Mouse (Mus musculus): ENCODE measurements at regions not wholly inside any gene's neighbourhood (a gene's known extent, or its start where the extent isn't known, plus 50 kb on each side); places are given as distances from the start of the nearest gene placed in this dataset.

- no peak for DNase-seq (ENCODE audit: extremely low read depth, low read depth, low spot score)
Measured at GRCm38 (mm10) chr11:117538732-117539131, 54.6 kb downstream of the Gm11733 start.

DNA sequence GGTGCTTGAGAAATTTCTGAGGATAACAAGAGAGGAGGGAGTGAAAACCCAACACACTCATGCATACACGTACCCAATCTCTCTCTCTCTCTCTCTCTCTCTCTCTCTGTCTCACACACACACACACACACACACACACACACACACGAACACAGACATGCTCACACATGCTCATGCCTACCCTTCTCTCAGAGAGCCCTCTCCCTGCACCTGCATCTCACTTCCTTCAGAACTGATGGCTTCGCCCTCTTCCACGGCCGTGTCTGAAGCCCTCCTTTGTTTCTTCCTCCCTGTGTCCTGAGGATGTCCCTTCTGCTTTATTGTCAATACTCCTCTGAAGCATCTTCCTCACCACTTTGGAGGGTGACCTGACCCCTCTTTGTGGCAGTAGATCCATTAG, 56.4 kb downstream of the Gm11733 start:
- no peak for DNase-seq (ENCODE audit: extremely low read depth, low read depth, low spot score)

DNA sequence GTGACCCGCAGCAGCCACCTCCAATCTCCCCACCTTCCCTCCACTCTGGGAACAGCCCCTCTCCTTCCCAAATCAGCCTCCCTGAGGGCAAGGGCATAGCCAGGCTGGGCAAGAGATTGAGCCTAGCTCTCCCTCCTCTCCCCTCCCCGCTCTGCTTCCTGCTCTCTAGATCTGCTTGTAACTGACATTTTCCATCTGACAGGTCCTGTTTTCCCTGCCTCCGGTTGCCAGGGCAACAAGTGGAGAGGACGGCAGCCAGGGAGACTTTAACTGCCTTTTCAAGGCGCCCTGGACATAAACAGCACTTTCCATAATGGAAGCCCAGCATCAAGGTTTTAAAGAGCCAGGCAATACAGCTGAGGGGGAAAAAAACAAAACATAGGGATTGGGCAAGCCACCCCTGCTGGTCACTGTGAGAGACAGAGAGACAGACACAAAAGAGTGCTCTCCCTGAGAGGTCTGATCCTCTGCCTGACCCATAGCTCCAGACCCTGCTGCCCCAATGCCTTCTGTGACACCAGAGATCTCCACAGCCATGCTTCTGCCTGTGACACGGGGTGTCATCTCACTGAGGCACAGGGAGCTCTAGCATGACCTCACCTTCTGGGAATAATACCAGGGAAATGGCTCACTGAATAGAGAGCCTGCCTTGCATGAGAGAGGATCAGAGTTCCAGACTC, 57.2 kb downstream of the Gm11733 start:
- no peak for DNase-seq (ENCODE audit: extremely low read depth, low read depth, low spot score)

DNA sequence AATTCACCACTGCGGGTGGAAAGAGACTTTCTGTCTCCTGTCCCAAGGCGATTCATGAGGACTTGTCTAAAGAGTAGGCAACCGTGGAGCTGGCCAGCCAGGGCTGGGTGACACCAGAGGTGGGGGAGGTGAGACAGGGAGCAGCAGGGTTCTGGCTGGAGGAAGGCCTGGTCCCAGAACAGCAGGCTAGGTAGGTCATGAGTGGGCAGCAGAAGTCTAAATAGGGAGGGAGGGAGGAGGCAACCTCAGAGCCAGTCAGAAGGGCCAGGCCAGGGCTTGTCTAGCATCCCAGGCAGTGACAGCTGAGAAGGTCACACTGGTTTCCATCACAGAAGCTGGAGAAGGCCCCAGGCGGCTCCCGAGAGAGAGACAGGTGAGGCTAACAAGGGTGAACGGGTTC, 59.0 kb downstream of the Gm11733 start:
- DNase-seq (ENCODE audit: extremely low read depth, low read depth, low spot score), result no peak

GRCm38 (mm10) chr11:117544507-117544906, 60.3 kb downstream of the Gm11733 start:
- DNase-seq (ENCODE audit: extremely low read depth, low read depth, low spot score), result no peak

GRCm38 (mm10) chr11:117544926-117545325, 60.8 kb downstream of the Gm11733 start:
- no peak for DNase-seq (ENCODE audit: extremely low read depth, low read depth, low spot score)

- DNase-seq (ENCODE audit: extremely low read depth, low read depth, low spot score), result no peak
Measured at GRCm38 (mm10) chr11:117551926-117552325, 67.8 kb downstream of the Gm11733 start.

DNA sequence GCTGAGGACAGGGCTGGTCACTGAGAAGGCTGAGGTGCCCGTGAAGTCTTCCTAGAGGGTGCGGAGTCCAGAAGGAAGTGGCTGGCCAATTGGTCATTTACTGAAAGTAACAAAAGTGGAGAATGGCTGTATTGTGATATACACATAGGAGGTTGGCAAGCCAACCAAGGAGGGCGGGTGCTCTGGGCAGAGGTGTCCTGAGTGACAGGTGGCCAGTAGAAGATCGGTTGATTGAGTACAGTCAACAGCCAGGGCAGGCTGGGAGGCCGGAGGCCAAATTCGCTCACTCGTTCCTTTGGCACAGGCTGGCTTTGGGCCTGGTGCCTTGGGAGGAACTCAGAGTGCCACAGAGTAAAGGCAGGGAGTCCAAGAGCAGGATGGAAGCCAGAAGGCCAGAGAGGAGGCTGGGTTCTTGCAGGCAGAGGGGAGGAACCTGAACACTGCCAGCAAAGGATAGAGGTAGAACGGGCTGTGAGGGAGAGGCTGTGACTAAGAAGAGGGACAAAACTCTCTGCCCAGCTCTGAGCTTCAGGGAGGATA, 68.3 kb downstream of the Gm11733 start:
- DNase-seq (ENCODE audit: extremely low read depth, low read depth, low spot score), result peak; percentile 50

DNA sequence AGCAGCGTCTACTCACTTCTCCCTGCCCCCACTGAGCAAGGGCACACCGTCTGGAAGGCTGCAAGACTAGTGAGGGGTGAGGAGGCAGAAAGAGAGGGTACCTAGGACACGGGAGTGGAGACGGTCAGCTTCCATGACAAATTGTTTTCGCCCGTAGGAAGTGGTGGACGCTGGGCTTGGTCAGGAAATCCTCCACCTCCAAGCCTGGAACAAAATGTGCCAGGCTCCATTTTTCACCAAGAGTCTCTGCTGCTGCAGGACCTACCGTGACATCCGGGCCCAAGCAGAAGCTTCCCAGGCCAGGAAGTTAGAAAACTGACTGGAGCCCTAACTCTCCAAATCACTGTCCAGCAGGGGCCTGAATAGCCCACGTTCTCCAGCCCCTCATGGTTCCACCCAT, 69.9 kb downstream of the Gm11733 start:
- DNase-seq (ENCODE audit: extremely low read depth, low read depth, low spot score), result no peak

DNA sequence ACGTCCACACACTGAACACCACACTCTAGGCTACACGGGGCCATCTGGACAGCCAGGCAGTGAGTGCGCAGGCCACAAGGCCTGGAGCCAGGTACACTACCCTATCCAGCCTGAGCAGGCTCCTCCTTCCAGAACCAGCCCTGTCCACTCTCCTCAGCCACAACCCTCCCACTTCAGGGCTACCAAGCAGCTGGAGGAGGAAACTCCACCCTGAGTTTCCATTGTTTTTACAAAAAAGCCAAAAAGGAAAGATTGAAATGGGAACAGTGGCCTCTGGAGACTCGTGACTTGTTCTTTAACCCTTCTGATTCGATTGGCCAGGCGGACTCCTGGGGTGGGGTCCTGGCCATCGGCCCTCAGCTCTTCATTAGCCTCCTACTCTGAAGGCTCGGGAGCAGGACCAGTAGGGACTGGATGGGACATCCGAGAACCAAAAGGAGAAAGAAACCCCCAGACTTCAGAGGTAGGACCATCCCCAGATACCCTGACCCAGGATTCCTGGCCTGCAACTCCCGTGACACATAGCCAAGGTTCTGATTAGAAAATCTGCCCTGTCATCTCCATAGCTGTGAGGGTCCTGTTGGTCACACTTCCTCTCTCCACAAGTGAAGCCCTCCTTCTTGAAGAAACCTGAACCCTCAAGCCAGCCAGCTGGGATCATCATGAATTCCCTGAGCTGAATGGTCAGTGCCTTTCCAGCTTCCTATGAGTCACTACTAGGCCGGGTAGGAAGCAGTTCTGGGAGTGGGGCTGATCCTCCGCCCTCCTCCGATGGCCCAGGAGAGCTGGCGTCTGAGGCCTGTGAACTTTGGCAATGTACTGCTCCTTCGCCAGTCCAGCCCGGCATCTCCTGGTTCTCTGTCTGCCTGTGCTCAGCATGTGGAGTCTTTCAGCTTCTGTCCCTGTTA, 73.6 kb downstream of the Gm11733 start:
- DNase-seq (ENCODE audit: extremely low read depth, low read depth, low spot score), result no peak

GRCm38 (mm10) chr11:117559839-117560238, 75.7 kb downstream of the Gm11733 start:
- no peak for DNase-seq (ENCODE audit: extremely low read depth, low read depth, low spot score)

- no peak for DNase-seq (ENCODE audit: extremely low read depth, low read depth, low spot score)
Measured at GRCm38 (mm10) chr11:117567961-117568605, 83.9 kb downstream of the Gm11733 start.

- peak; percentile 63 for DNase-seq (ENCODE audit: extremely low read depth, low read depth, low spot score)
Measured at GRCm38 (mm10) chr11:117568606-117568991, 84.4 kb downstream of the Gm11733 start.

DNA sequence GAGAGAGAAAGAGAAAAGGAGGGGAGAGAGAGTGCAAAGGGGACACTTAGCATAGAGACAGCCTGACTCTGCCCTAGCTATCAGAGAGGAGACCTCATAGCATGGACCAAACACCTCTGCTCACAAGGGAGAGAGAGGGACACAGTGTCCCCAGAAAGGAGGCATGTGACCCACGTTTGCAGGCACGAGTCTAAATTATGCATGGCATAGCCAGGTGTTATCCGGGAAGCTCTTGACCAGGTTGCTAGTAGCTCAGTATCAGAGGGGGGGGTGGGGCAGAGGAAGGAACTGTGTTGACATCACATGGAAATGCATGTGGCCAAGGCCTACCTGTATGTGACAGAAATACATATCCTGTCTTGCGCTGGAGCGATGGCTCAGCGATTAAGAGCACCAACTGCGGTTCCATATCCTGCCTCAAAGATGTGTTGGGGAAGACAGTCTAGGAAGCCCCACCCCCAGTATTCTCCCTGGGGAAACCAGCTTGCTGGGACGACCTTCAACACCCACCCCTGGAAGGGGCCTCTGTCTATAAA, 84.5 kb upstream of the Tnrc6c start:
- no peak for DNase-seq (ENCODE audit: extremely low read depth, low read depth, low spot score)

- DNase-seq (ENCODE audit: extremely low read depth, low read depth, low spot score), result no peak
Measured at GRCm38 (mm10) chr11:117571858-117572257, 82.2 kb upstream of the Tnrc6c start.

DNA sequence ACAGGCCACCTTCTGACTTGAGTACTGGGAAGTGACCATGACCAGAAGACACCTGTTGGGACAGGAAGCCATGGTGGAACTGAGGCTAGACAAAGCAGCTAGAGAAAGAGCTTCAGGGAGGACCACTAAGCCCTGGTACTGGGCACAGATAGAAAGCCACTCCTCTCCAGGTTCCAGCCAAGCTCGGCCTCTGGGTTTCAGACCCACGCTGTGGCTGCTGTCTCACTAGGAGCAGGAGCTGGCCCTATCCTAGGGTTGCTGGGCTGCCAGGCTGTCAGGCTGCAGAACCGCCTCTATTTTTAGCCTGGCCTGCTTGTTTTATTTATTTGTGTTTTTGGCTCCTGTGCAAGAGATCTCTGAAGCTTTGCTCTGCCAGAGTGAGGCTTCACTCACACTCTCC, 79.4 kb upstream of the Tnrc6c start:
- DNase-seq (ENCODE audit: extremely low read depth, low read depth, low spot score), result no peak

DNA sequence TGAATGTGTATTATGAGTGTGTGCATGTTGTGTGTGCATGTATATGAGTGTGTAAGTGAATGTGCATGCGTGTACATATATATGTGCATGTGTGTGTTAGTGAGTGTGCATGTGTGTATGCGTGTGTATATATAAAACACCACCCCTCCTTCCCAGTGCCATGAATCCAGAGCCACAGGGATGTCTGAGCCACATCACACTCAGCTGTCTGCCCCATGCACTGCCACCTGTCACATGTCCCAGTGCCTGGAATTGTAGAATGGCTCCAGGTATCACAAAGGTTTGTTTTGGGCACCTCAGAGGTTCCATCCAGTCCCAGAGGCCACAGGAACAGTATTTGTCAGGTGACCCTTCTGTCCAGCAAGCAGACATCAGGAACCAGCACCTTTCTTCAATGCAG, 75.0 kb upstream of the Tnrc6c start:
- DNase-seq (ENCODE audit: extremely low read depth, low read depth, low spot score), result no peak

DNA sequence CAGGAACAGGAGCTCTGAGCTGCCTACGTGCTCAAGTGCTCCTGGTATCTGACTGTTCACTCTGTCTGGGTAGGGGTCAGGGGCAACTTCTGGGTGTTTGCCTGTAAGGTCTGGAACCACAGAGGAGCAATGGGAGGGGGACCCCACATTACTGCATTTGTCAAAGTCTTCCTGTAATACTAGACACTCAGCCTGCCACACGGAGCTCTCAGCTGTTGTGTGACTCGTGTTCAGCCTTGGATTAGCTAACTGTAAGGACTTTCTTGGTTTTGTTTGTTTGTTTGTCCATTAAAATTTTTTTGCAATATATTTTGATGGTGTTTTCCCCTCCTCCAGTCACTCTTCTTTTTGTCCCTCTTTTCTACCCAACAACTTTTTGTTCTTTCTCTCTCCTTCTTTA, 74.4 kb upstream of the Tnrc6c start:
- no peak for DNase-seq (ENCODE audit: extremely low read depth, low read depth, low spot score)

DNA sequence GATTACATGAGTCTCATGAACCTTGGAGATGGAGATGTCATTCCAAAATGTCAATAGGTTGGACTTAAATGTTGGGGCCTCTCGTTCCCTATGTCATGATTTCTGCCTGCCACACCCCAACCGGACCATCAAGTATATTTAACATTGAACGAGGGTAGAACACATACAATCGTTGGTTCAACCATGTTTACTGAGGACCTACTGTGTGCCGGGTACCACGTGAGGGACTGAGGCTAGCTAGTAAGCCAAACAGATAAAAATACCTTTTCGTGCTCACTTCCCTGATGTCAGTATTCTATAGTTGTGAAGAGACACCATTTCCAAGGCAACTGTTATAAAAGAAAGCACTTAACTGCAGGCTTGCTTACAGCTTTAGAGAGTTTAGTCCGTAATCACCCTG, 70.6 kb upstream of the Tnrc6c start:
- no peak for DNase-seq (ENCODE audit: extremely low read depth, low read depth, low spot score)

DNA sequence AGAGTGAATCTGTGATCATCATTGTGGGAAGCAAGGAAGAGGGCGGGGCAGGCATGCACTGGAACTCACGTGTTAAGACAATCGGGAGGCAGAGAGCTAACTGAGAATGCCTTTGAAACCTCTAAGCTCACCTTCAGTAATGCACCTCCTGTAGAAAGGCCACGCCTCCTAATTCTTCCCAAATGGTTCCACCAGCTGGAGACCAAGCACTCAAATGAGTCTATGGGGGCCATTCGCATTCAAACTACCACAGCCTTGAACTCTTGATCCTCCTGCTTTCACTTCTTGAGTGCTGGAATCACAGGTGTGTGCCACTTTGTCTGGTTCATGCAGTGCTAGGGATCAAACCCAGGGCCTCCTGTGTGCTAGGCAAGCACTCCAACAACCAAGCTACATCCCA, 68.5 kb upstream of the Tnrc6c start:
- DNase-seq (ENCODE audit: extremely low read depth, low read depth, low spot score), result no peak

GRCm38 (mm10) chr11:117586063-117586462, 68.0 kb upstream of the Tnrc6c start:
- DNase-seq (ENCODE audit: extremely low read depth, low read depth, low spot score), result no peak

All from fat pad, adult 2 months (tissue).